Mouse (Mus musculus) lung, adult 2 months (tissue): Measurements from ENCODE around the gene Hfe2.

ENCODE experiments used
- CTCF ChIP-seq: fragments of 200-500 bp; IDR thresholded peaks from 2 replicates; pipeline ENCODE4 v1.5.1; 2011; ENCODE audit warnings: mild to moderate bottlenecking, low read length, control low read depth; ENCODE audit not compliant: insufficient read depth
- POLR2A ChIP-seq: fragments of 200-500 bp; IDR thresholded peaks from 2 replicates; pipeline ENCODE4 v1.6.1; 2011; ENCODE audit warnings: low read depth, mild to moderate bottlenecking, control low read depth, low read length, borderline replicate concordance; ENCODE audit errors: extremely low read depth

GRCm38 (mm10) chr3:96524028-96524810 is 753 bp upstream of the Hfe2 start:
- TF ChIP-seq CTCF = no peak
- no peak for TF ChIP-seq POLR2A
